Mouse (Mus musculus) lung, postnatal 0 days (tissue): ENCODE measurements around the gene Erv3.

Experiments
- CTCF ChIP-seq: IDR thresholded peaks from 2 replicates; pipeline ENCODE4 v1.5.1; 2016; ENCODE audit warnings: antibody characterized with exemption, mild to moderate bottlenecking
- EP300 ChIP-seq: IDR thresholded peaks from 2 replicates; pipeline ENCODE4 v1.6.1; 2016; ENCODE audit warnings: antibody characterized with exemption, mild to moderate bottlenecking, control low read depth

GRCm38 (mm10) chr2:131812480-131813137 is 46.9 kb downstream of the Erv3 start:
- TF ChIP-seq CTCF (peak; percentile 87), EP300 (no peak)
